Mouse (Mus musculus) CH12.LX (cell line): ENCODE data around the gene Borcs6. TPM values are rescaled to one million over a fixed set of nuclear protein-coding genes. Genes with fewer than 3 reads are reported as not detected.
A peak's percentile ranks its signal among the peaks of the same experiment; 100 is the strongest.

Source experiments
- DNase-seq: peaks from one replicate; pipeline ENCODE4 v3.0.0-alpha.2; 2013; ENCODE audit errors: extremely low read depth
- H3K27ac ChIP-seq: 2 replicates; pipeline ENCODE4 v1.5.1; 2012; ENCODE audit warnings: low read depth, mild to moderate bottlenecking, control low read depth, moderate library complexity; ENCODE audit not compliant: insufficient read depth
- H3K27me3 ChIP-seq: replicated peaks from 2 replicates; pipeline ENCODE3; 2012; ENCODE audit warnings: inconsistent platforms
- H3K36me3 ChIP-seq, 2 experiments: replicated peaks in 1 of 2; 2 replicates each; pipeline versions ENCODE3 to v1.6.1; 2012; ENCODE audit warnings: inconsistent platforms in 1 of 2, low read length in 1 of 2, mild to moderate bottlenecking in 1 of 2, mixed read lengths in 1 of 2, moderate library complexity in 1 of 2; ENCODE audit not compliant: control insufficient read depth in 1 of 2, insufficient read depth in 1 of 2
- H3K4me1 ChIP-seq, 2 experiments: 2 replicates each; pipeline ENCODE4 v1.6.1; 2012; ENCODE audit warnings: inconsistent platforms in 1 of 2, moderate library complexity in 1 of 2; ENCODE audit not compliant: insufficient read depth in 2 of 2, control insufficient read depth in 1 of 2
- H3K4me2 ChIP-seq: 2 replicates; pipeline ENCODE4 v1.6.1; 2012; ENCODE audit warnings: low read depth, mild to moderate bottlenecking, control low read depth; ENCODE audit not compliant: poor library complexity, insufficient read depth, severe bottlenecking
- H3K4me3 ChIP-seq, 3 experiments: fragments of 150-350 bp in 1 of 3; sonication (generic) in 1 of 3; replicated peaks in 1 of 3; 2 replicates each; pipeline versions ENCODE3 to v1.5.1; 2011 to 2012; ENCODE audit warnings: low read depth in 2 of 3, low read length in 2 of 3, mild to moderate bottlenecking in 2 of 3, moderate library complexity in 2 of 3, control low read depth in 1 of 3, improper control_type of control experiment in 1 of 3, inconsistent platforms in 1 of 3, mixed read lengths in 1 of 3; ENCODE audit not compliant: poor library complexity in 1 of 3
- H3K79me2 ChIP-seq: replicated peaks from 2 replicates; pipeline ENCODE4 v1.6.1; 2012; ENCODE audit warnings: mild to moderate bottlenecking, moderate library complexity; ENCODE audit not compliant: control insufficient read depth, poor library complexity, insufficient read depth, severe bottlenecking; ENCODE audit errors: extremely low read depth
- H3K9ac ChIP-seq: 2 replicates; pipeline ENCODE4 v1.6.1; 2012; ENCODE audit warnings: low read depth, mild to moderate bottlenecking, control low read depth, moderate library complexity; ENCODE audit not compliant: insufficient read depth
- H3K9me3 ChIP-seq: replicated peaks from 2 replicates; pipeline ENCODE3; 2012; ENCODE audit warnings: low read length, inconsistent platforms, mixed read lengths
- BHLHE40 ChIP-seq: IDR thresholded peaks from 2 replicates; pipeline ENCODE4 v1.6.1; 2011; ENCODE audit warnings: mild to moderate bottlenecking, low read depth, low read length, improper control_type of control experiment
- CHD1 ChIP-seq: IDR thresholded peaks from 2 replicates; pipeline ENCODE4 v1.6.1; 2012; ENCODE audit warnings: low read depth, low read length, improper control_type of control experiment, inconsistent platforms
- CHD2 ChIP-seq: IDR thresholded peaks from 2 replicates; pipeline ENCODE4 v1.6.1; 2011; ENCODE audit warnings: low read length, improper control_type of control experiment
- CTCF ChIP-seq, 2 experiments: IDR thresholded peaks in 1 of 2; conservative IDR thresholded peaks in 1 of 2; 2 replicates each; pipeline ENCODE4 v1.5.1; 2011 to 2012; ENCODE audit warnings: low read depth in 2 of 2, low read length in 2 of 2, improper control_type of control experiment in 1 of 2, inconsistent platforms in 1 of 2, mild to moderate bottlenecking in 1 of 2, moderate library complexity in 1 of 2
- E2F4 ChIP-seq: IDR thresholded peaks from 2 replicates; pipeline ENCODE4 v1.6.1; 2011; ENCODE audit warnings: low read depth, low read length, improper control_type of control experiment; ENCODE audit not compliant: insufficient replicate concordance
- ELF1 ChIP-seq: IDR thresholded peaks from 2 replicates; pipeline ENCODE4 v1.6.1; 2014; ENCODE audit warnings: low read depth, mild to moderate bottlenecking, inconsistent platforms, low read length, improper control_type of control experiment
- EP300 ChIP-seq: IDR thresholded peaks from 2 replicates; pipeline ENCODE4 v1.6.1; 2011; ENCODE audit warnings: low read length, improper control_type of control experiment
- ETS1 ChIP-seq: conservative IDR thresholded peaks from 2 replicates; pipeline ENCODE4 v1.6.1; 2012; ENCODE audit warnings: low read depth, mild to moderate bottlenecking, inconsistent platforms, low read length, improper control_type of control experiment, moderate library complexity
- GABPA ChIP-seq: IDR thresholded peaks from 2 replicates; pipeline ENCODE4 v1.6.1; 2012; ENCODE audit warnings: low read depth, low read length, improper control_type of control experiment, inconsistent platforms; ENCODE audit not compliant: insufficient replicate concordance
- IRF4 ChIP-seq: IDR thresholded peaks from 2 replicates; pipeline ENCODE4 v1.6.1; 2014; ENCODE audit warnings: low read depth, mild to moderate bottlenecking, inconsistent platforms, low read length, improper control_type of control experiment
- JUND ChIP-seq: conservative IDR thresholded peaks from 2 replicates; pipeline ENCODE4 v1.6.1; 2011; ENCODE audit warnings: low read depth, low read length, improper control_type of control experiment
- KAT2A ChIP-seq: IDR thresholded peaks from 2 replicates; pipeline ENCODE4 v1.6.1; 2012; ENCODE audit warnings: low read length, improper control_type of control experiment, inconsistent platforms; ENCODE audit not compliant: insufficient replicate concordance
- MAFK ChIP-seq: IDR thresholded peaks from 2 replicates; pipeline ENCODE4 v1.6.1; 2011; ENCODE audit warnings: low read length, improper control_type of control experiment; ENCODE audit not compliant: insufficient replicate concordance
- MAX ChIP-seq: IDR thresholded peaks from 2 replicates; pipeline ENCODE4 v1.6.1; 2011; ENCODE audit warnings: low read length, improper control_type of control experiment
- MAZ ChIP-seq: IDR thresholded peaks from 2 replicates; pipeline ENCODE4 v1.6.1; 2012; ENCODE audit warnings: low read depth, mild to moderate bottlenecking, inconsistent platforms, low read length, improper control_type of control experiment, moderate library complexity
- MEF2A ChIP-seq: IDR thresholded peaks from 2 replicates; pipeline ENCODE4 v1.6.1; 2014; ENCODE audit warnings: low read depth, mild to moderate bottlenecking, inconsistent platforms, low read length, improper control_type of control experiment, borderline replicate concordance
- MXI1 ChIP-seq: IDR thresholded peaks from 2 replicates; pipeline ENCODE4 v1.6.1; 2011; ENCODE audit warnings: mild to moderate bottlenecking, low read depth, low read length, improper control_type of control experiment
- MYC ChIP-seq: IDR thresholded peaks from 2 replicates; pipeline ENCODE4 v1.6.1; 2011; ENCODE audit warnings: low read depth, mild to moderate bottlenecking, improper control_type of control experiment, low read length
- NELFE ChIP-seq: IDR thresholded peaks from 2 replicates; pipeline ENCODE4 v1.6.1; 2011; ENCODE audit warnings: low read depth, low read length, improper control_type of control experiment
- NRF1 ChIP-seq: IDR thresholded peaks from 2 replicates; pipeline ENCODE4 v1.6.1; 2014; ENCODE audit warnings: low read depth, mild to moderate bottlenecking, inconsistent platforms, low read length, improper control_type of control experiment, moderate library complexity
- PAX5 ChIP-seq: IDR thresholded peaks from 2 replicates; pipeline ENCODE4 v1.6.1; 2012; ENCODE audit warnings: low read length, inconsistent platforms, mixed read lengths
- POLR2A ChIP-seq: IDR thresholded peaks from 2 replicates; pipeline ENCODE4 v1.6.1; 2011; ENCODE audit warnings: low read depth, mild to moderate bottlenecking, improper control_type of control experiment, low read length
- POLR2AphosphoS2 ChIP-seq: IDR thresholded peaks from 2 replicates; pipeline ENCODE4 v1.6.1; 2011; ENCODE audit warnings: low read depth, low read length, improper control_type of control experiment
- RAD21 ChIP-seq: IDR thresholded peaks from 2 replicates; pipeline ENCODE4 v1.6.1; 2011; ENCODE audit warnings: low read depth, mild to moderate bottlenecking, low read length, improper control_type of control experiment, moderate library complexity
- RCOR1 ChIP-seq: conservative IDR thresholded peaks from 2 replicates; pipeline ENCODE4 v1.6.1; 2012; ENCODE audit warnings: low read depth, mild to moderate bottlenecking, inconsistent platforms, low read length, improper control_type of control experiment
- SIN3A ChIP-seq: IDR thresholded peaks from 2 replicates; pipeline ENCODE4 v1.6.1; 2012; ENCODE audit warnings: low read length, improper control_type of control experiment, inconsistent platforms
- SMC3 ChIP-seq: IDR thresholded peaks from 2 replicates; pipeline ENCODE4 v1.6.1; 2011; ENCODE audit warnings: low read depth, low read length, improper control_type of control experiment
- TBP ChIP-seq: conservative IDR thresholded peaks from 2 replicates; pipeline ENCODE4 v1.6.1; 2011; ENCODE audit warnings: low read depth, low read length, improper control_type of control experiment
- UBTF ChIP-seq: IDR thresholded peaks from 2 replicates; pipeline ENCODE4 v1.6.1; 2012; ENCODE audit warnings: low read depth, mild to moderate bottlenecking, inconsistent platforms, low read length, improper control_type of control experiment, moderate library complexity
- USF1 ChIP-seq: IDR thresholded peaks from 2 replicates; pipeline ENCODE4 v1.6.1; 2014; ENCODE audit warnings: low read depth, mild to moderate bottlenecking, inconsistent platforms, low read length, improper control_type of control experiment
- USF2 ChIP-seq: conservative IDR thresholded peaks from 2 replicates; pipeline ENCODE4 v1.6.1; 2011; ENCODE audit warnings: low read depth, low read length, improper control_type of control experiment
- ZKSCAN1 ChIP-seq: IDR thresholded peaks from 2 replicates; pipeline ENCODE4 v1.6.1; 2012; ENCODE audit warnings: low read depth, inconsistent platforms, low read length, improper control_type of control experiment, borderline replicate concordance
- ZMIZ1 ChIP-seq: IDR thresholded peaks from 2 replicates; pipeline ENCODE4 v1.6.1; 2012; ENCODE audit warnings: low read depth, mild to moderate bottlenecking, inconsistent platforms, low read length, improper control_type of control experiment
- ZNF384 ChIP-seq: IDR thresholded peaks from 2 replicates; pipeline ENCODE4 v1.6.1; 2012; ENCODE audit warnings: low read depth, low read length, improper control_type of control experiment, inconsistent platforms
- dilution Hi-C: fragments of 300-500 bp; cut with MboI; formaldehyde crosslinking; loops from 2 replicates; pipeline ENCODE4 v1.14.3; 2020; ENCODE audit warnings: low sequenced_read_pairs; ENCODE audit not compliant: extremely low pct_unique_long_range_greater_than_20kb, extremely low pct_ligation_motif_present
- in situ Hi-C: fragments of 300-500 bp; cut with MboI; formaldehyde crosslinking; loops from 3 replicates; pipeline ENCODE4 v1.14.3; 2019; ENCODE audit warnings: low sequenced_read_pairs, low pct_ligation_motif_present, low pct_unique_long_range_greater_than_20kb, mixed read lengths
- polyA plus RNA-seq: library from polyadenylated mRNA; unstranded; fragments of >175 nt; gene quantifications from 2 replicates; pipeline ENCODE4 v1.2.1, GENCODE M21; 2012; ENCODE audit warnings: low read depth; ENCODE audit not compliant: insufficient read length
- total RNA-seq, 2 experiments: library from RNA; depleted of rRNA; stranded (reverse); fragments of 300-350 nt in 1 of 2; fragments of >200 nt in 1 of 2; gene quantifications; 2 replicates each; pipeline ENCODE4 v1.2.3; 2012 to 2014

Gene Borcs6
- total and polyA plus RNA-seq, 3 experiments, result 5.4 to 11.1 (median 7.3) TPM

DNA sequence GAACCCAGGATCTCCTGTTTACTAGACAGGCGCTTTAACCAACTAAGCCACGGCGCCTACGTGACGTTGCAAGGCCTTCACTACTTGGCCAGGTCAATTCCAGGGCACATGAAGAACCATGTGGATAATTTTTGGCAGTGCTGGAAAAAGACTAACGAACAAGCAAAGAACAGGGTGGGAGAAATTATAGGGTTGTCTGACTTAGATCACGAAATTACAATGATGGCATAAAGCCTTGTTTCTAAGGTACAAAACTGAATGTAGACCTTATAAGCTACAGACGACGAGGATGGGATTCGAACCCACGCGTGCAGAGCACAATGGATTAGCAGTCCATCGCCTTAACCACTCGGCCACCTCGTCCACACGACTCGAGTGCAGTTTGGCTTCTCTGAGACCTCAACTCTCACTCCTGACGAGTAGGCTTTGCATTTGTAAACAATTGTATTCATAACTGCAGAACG, 3.3 kb downstream of the Borcs6 start (continued):
- TF ChIP-seq E2F4, result peak; percentile 95; the same call in 1 of the 2 replicates
- TF ChIP-seq BHLHE40, result 0 out of 2 replicates have a peak, but pooled peaks have one; percentile 10
- no peak for TF ChIP-seq ETS1
- TF ChIP-seq TBP, result peak; percentile 98
- TF ChIP-seq SMC3, result no peak
- TF ChIP-seq, all 38 proteins: peak for 13

DNA sequence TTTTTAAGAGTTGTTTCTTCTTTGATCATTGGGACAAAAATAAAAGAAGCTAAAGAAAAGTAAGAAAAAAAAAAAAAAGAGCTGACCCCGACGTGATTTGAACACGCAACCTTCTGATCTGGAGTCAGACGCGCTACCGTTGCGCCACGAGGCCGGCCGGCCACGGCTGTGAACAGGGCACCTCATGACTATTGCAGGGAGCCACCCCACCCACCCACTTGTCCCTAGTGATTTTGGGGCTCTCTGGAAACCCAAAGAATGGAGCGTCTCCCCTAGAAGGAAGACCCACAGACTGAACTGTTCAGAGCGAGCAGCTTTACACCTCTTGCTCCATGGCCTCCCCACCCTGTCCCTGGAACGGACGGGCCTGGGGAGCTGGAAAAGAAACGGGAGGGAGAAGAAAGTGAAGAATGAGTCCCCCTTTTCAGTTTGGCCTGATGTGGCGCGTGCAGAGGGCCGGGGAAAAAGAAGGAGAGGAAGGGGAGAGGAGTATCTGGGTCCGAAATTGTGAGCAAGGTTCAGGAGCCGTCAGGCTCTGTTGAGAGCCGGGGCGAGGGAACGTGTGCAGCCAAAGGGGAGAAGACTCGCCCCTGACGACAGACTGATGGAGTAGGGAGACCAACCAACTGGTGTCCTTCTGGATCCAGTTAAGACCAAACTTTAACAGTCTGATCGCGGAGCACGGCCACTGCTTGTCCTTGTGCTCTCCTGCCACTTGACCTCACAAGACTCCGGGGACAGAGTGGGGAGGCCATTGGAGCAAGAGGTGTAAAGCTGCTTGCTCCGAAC, 4.1 kb downstream of the Borcs6 start:
- Histone ChIP-seq H3K27me3 (peaks cover 6% of the 10 kb centered on the region), H3K36me3 (no peaks in the 10 kb centered on the region), H3K4me2 (peak overlapping the region; percentile 62), H3K9me3 (no peaks in the 10 kb centered on the region), H3K27ac (no peak overlapping the region), H3K4me3 (peak overlapping the region; percentile 63 to 95 (median 78)), H3K9ac (peak overlapping the region; percentile 82), H3K4me1 (peaks cover 7 to 33% of the 10 kb centered on the region in 2 experiments), H3K79me2 (no peaks in the 10 kb centered on the region; the same call in 1 of the 2 replicates)
- DNase-seq, result peak; percentile 69
- dilution Hi-C loops, result no loop called here
- in situ Hi-C loops, result loop anchor here (5.0 kb wide), 1 partner anchor 54 kb away; no protein-coding TSS in a partner anchor
- TF ChIP-seq EP300 (no peak), KAT2A (peak; percentile 86; the same call in 1 of the 2 replicates), NRF1 (no peak), USF2 (no peak; the same call in 1 of the 2 replicates), ZMIZ1 (no peak), ZNF384 (peak; percentile 99), CHD2 (peak; percentile 33; the same call in 1 of the 2 replicates), CHD1 (peak; percentile 72; the same call in 1 of the 2 replicates), SMC3 (no peak), MAFK (no peak; the same call in 1 of the 2 replicates), IRF4 (peak; percentile 25; the same call in 1 of the 2 replicates), MAX (no peak; the same call in 1 of the 2 replicates), RCOR1 (no peak), MAZ (peak; percentile 72), ETS1 (no peak), BHLHE40 (peak; percentile 23; the same call in 1 of the 2 replicates), PAX5 (no peak), USF1 (no peak), ELF1 (peak; percentile 62; the same call in 1 of the 2 replicates), RAD21 (no peak), POLR2A (no peak), POLR2AphosphoS2 (no peak), MEF2A (peak; percentile 49; the same call in 1 of the 2 replicates), TBP (peak; percentile 98), MXI1 (peak; percentile 81), UBTF (peak; percentile 67), ZKSCAN1 (no peak), JUND (no peak), MYC (peak; percentile 56; the same call in 1 of the 2 replicates), SIN3A (peak; percentile 94), E2F4 (no peak), CTCF (conservative IDR thresholded peaks at IDR 0.05 in 1 of 2, IDR thresholded peaks at IDR 0.05 in 1 of 2; ENCODE audit: low read depth in 2 of 2, low read length in 2 of 2) (no peak), NELFE (no peak), GABPA (no peak)
